Mouse (Mus musculus) neutrophil, adult 5-6 weeks (primary cell): ENCODE measurements around the gene Rprd2. TPM values are rescaled to one million over a fixed set of nuclear protein-coding genes. Genes with fewer than 3 reads are reported as not detected.
"Not testable (repeated sequence)": the region's sequence is repeated elsewhere in the genome, so short reads cannot be mapped to it uniquely, and the experiment has no call there.

Experiments
- ATAC-seq: fragments of 151-379, 151-347 bp; 2 replicates; pipeline ENCODE4 v1.8.0; 2017; ENCODE audit warnings: mild to moderate bottlenecking, moderate TSS enrichment; ENCODE audit not compliant: insufficient number of reproducible peaks, poor library complexity, low FRiP score, severe bottlenecking; ENCODE audit errors: extremely low read depth
- total RNA-seq: library from RNA; stranded (forward); fragments of 200-1000 nt; gene quantifications from 2 replicates; pipeline ENCODE4 v1.2.3, GENCODE M21; 2017

The Rprd2 gene
- total RNA-seq, 1 experiment from 2014 or later = 54.8 TPM

DNA sequence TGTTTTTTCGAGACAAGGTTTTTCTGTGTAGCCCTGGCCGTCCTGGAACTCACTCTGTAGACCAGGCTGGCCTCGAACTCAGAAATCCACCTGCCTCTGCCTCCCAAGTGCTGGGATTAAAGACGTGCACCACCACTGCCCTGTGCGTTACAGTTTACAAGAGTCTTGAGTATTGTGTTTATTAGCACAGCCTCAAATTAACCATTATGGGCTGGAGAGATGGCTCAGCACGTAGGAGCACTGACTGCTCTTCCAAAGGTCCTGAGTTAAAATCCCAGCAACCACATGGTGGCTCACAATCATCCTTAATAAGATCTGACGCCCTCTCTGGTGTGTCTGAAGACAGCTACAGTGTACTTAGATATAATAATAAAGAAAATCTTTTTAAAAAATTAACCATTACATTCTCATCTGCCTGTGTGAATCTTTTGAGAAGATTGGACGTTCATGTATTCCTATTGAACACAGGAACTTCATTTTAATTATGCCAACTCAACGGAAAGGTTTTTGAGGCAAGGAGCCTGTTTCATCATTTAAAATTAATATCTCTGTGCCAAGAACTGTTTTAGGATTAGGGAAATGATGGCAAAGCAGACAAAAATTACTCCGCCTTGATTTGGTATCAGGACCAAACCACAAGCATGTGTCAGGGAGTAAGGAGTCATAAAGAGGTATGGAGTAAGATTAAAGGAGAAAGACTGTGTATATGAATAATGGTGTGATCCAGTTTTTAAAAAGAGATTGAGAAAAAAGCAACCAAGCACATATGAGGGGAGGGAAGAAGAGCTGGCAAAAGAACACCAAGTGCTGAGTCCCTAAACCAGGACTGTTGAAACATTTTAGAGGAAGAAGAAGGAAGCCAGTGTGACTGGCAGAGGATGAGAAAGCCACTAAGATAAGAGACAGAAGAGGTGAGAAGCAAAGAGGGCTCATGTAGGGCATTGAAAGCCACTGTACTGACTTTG is 1.7 kb upstream of the Rprd2 start:
- no peak for ATAC-seq

DNA sequence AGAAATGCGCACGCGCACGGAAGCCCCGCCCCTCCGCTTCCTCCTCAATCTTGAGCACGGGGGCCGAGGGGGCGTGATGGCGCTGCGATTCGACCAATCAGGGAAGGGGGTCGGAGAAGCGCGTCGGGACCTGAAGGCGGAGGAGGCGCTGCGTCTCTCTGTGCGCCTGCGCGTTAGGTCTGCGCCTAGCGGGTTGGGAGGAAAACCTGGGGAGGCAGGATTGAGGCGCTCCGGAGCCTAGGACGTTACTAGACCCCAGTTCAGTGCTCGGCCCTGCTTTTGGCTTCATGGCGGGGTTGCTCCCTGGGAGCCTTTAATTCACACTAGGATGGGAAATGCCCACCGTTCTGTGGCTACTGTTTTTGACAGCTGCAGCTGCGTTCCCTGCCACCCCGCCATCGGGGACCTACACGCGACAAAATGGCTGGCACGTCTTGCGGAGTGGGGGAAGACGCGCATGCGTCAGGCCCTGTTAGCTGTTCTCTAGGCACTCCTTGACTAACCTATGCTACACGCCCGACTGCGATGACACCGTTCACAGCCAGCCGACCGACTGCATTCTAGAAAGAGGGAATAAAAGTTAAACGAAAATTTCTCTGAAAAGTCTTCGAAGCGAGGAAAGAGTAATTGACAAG is 805 bp upstream of the Rprd2 start:
- peak; percentile 94 for ATAC-seq

DNA sequence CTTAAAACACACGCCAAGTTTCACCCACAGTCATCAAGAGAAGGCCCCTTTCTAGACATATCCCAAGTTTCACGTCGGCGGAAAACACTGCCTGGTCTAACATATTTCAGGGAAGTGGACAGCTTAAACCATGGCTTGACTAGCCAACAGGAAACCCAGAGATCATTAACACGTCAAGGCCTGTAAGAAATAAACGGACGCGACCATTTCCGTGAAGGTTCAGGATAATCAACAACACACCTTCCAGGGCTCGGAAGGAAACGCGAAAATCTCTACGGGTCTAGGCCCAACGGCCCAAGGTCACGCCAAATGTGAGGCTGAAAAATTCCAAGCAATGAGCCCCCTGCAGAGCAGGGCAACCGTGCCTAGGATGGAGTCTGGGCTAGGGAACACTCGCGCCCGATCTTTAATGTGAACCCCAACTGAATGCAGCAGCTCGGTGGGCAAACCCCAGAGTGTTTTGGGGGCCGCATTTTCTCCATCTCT is 594 bp downstream of the Rprd2 start:
- no peak for ATAC-seq

DNA sequence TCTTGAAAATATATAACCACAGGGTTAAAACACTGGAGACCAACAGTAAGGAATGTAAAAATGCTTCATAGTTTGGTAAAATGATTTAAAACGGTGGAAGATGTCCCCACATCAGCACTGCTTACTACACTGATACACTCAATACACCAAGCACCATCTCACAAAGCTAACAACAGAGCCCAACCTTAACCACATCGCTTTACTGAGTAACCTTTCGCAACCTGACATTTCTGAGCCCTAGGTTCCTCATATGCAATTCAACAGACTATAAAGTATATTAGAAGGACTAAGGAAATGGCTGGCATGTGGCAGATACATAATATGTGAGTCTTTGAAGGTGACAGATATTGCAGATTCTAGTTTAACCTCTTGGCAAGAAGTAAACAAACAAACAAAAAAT is 2.0 kb downstream of the Rprd2 start:
- ATAC-seq = no peak; the same call in 1 of the 2 replicates

DNA sequence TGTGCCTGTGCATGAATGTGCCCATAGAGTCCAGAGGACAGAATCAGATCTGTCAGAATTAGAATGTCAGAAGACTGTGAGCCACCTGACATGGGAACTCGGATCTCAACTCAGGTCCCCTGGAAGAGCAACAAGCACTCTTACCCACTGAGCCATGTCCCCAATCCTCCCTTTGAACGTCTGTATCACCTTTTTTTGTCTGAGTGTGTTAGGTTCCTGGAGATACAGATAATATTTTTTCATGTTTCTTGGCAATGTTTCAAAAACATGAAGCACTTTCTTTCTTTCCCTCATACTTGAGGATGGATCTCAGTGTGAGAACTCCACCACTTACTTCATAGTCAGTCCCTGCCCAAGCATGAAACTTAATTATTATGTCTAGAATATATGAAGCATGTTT is 10.3 kb downstream of the Rprd2 start:
- no peak for ATAC-seq

DNA sequence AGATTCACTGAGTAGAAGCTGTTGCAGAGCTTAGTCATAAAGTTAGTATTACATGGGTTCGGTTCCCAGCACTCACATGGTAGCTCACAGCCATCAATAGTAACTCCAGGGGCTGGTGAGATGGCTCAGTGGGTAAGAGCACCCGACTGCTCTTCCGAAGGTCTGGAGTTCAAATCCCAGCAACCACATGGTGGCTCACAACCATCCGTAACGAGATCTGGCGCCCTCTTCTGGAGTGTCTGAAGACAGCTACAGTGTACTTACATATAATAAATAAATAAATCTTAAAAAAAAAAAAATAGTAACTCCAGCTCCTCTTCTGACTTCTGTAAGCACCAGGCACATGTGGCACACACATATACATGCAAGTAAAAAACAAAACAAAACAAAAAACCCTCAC is 11.0 kb downstream of the Rprd2 start:
- ATAC-seq = not testable (repeated sequence)

DNA sequence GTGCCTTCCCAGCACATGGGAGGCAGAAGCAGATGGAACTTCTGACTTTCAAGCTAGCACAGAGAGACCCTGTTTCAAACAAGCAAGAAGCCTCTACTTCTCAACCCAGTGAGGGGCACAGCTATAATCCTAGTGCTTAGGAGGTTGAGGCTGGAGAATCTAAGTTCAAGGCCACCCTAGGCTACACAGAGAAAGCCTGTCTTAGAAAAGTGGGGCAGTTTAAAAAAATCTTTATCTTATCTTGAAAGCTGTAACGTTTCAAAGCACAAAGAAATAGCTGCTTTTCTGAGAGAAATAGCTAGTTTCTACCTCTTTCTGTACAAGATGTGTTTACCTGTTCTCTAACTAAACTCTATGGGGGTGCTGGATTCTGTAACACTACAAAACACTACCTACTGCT is 12.0 kb downstream of the Rprd2 start:
- no peak for ATAC-seq

DNA sequence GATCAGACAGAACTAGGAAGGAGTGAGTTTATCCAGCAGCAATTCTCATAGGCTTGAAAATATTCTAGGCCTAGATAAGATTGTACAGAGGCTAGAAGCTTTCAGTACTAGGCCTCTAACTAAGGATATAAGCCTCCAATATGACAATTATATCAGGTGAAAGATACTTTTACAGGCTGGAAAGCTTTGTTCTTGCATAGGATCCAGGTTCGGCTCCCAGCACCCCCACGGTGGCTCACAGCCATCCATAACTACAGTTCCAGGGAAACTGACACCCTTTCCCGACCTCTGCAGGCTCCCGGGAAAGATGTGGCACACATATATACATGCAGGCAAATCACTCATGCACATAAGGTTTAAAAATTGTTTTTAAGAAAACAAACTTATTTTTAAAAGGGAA is 14.8 kb downstream of the Rprd2 start:
- ATAC-seq = no peak

DNA sequence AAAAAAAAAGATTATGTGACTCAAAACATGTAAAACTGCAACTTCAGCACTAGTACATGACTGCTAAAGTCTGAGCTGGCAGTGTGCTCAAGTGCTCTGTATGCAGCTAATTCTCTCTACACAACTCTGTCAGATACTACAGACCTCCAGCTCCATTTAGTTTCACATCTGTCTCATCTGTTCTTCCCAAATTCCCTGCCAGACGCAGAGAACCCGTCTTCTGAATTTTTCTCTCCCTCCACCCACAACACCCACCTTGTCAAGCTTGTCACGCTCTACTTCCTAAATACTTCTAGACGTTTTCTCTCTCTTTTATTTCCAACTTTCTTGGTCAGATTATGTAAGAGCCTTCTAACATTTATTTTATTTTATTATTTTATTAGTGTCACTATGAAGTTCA is 19.9 kb downstream of the Rprd2 start:
- no peak for ATAC-seq

DNA sequence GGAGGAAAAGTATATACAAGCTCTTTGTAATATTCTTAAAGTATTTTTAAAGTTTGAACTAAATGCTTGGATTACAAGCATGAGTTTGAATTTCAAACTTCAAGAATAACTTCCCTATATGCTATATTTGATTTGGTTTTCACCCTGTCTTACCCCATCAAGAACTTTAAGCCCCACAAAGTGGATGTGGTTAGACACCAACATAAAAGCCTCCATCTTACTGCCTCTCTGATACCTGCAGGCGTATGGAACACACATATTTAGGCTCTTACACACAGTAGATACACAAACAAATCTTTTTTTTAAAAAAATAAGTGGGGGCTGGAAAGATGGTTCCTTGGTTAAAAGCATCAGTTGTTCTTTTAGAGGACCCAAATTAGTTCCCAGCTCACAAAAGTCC is 24.4 kb downstream of the Rprd2 start:
- ATAC-seq = no peak

DNA sequence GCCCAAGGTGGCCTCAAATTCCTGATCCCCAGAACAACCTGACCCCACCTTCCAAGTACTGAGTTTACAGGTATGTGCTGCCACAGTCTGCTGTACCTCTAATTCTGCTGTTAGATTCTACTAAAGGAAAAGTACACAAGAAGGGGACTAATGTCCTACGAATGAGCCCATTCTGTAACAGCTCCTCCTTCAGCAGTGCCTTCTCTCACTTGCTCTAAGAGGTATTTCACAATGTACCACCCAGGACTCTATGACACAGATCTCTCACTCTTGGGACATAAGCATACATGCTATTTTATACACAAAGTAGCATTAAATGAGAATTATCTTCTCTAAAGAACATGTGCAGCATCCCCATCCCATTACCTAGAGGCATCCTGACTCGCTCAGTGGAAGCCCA is 25.0 kb downstream of the Rprd2 start:
- no peak for ATAC-seq

DNA sequence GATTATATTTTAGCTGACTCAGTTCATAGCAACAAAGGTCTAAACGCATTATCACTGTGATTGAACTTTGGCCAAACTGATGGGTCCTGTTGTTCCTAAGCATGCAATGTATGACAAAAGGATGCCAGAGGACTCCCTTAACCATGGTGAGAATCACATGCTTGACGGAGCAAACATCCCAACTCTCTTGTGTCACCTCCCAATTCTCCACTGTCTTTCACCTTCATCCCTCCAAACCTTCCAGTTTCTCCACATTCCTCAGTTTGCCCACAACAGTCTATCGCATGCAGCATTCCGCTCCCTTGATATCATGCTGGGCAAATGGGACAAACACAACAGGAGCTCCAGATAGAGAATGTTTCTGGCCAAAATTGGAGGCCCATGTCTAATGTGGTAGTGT is 33.2 kb downstream of the Rprd2 start:
- no peak for ATAC-seq

DNA sequence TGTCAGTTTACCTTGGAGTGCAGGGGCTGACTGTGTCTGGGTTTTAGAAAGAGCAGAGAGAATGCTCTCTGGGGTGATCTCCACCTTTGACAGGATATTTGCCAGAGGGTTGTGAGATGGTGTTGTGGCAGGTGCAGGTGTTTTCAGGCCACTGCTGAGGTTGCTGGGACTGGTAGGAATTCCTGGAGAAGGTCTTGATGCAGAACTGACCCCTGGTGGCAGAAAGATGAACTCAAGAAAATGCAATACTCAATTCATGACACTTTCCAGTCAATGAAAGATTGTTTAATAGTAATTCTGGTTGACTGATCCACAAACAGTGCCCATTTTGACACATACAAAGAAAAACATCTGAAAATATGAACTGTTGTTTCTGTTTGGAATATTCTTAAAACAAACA is 46.7 kb downstream of the Rprd2 start:
- ATAC-seq = no peak

DNA sequence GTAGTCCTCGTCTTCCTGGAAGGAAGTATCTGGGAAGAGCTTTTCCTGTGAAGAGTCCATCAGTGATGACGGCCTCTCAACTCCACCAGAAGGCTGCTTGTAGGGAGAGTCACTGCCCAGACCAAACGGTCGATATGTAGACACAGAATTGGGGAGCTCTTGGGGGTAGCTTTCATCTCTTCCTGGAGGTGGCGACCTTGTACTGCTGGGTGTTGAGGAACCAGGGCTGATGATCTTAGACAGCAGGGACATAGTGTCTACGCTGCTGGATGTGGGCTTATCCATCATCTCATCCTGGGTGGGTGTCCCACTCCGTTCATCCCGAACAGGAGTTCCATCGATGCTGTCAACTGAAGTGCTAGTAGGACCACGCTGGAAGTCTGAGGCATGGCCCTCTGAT is 53.1 kb downstream of the Rprd2 start:
- no peak for ATAC-seq

DNA sequence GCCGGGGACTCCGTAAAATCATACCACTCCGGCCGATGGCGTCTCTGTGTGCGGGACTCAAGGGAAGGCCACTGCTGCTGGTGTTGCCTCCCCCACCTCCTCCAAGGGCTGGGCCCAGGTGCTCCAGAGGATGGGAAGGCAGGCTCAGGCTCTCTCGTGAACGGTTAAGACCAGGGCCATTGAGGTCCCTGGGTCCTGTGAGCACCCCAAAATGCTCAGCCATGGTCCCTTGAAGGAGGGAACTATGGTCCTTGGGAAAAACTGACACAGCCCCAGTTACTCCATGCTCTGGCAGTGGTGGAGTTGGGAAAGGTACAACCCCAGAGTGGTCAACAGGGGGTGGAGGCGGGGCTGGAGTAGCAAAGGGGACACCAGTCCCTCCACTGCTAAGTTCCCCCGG is 54.9 kb downstream of the Rprd2 start:
- ATAC-seq = no peak

DNA sequence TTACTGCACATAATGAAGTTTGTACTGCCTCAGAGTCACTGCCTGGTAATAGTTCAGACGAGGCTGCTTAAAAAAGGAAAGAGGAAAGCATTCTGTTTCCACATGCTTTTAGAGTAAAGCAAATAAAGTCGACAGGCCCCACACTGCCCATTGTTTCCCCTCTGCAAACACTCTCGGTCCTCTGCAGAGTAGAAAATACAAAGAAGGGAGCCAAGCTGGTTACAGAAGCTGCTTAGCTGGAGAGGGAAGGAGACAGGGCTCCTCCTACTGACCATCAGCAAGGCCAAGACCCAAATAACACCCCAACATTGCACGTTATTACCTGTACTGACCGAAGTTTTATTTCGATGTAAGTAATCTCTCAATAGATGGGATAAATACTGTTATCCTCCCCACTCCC is 55.7 kb downstream of the Rprd2 start:
- no peak for ATAC-seq

DNA sequence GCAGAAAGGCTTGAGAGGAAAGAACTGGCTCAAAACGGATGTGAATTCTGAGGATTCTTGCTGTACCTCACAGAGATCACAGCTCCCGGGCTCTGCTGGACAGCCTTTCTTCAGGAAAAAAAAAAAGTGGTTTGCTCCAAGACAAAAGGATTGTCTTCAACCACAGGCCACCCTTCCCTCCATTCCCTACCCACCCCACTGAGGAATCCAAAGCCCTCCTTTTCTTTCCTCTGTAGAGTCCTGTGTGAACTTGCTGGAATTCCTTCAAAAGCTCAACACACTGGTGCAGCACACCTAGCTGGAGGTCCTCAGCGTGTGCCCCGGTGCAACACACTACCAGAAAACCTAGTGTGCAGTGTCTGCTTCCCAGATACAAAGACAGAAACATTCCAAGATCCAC is 56.9 kb downstream of the Rprd2 start:
- ATAC-seq = no peak

DNA sequence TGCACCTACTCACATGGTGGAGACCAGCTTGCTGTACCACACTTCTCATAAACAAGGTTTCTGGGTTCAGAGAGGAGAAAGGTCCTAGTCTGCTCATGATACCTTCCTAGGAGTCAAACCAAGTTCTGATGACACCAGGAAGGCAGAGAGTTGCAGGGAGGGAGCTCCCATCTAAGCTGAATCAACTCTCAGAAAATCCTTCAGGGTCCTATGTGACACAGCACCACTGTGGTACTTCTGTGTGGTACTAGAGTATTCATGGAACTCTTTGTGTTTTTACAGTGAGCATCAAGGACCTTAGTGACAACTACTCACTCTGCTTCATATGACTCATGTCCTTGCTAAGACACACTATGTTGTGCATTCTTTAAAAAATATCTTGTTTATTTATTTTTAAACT is 58.0 kb downstream of the Rprd2 start:
- no peak for ATAC-seq

DNA sequence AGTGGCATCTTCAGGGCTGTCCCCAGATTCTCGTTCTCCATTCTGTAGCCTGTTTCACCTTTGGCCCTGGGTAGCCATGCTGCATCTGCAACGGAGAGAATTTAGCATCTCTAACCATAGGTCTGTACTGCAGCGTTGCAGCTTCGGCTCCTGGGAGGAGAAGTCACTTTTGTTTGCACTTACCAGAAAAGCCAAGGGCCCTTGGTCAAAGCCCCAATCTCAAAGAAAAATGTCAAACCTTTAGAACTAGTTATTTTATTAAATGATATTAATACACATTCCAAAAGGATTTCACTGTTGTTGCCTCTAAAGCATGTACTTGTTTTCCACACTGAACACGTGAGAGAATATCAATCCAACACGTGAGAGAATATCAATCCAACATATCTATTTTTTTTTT is 58.6 kb downstream of the Rprd2 start, which contains the start of gene Tars2:
TSS of gene Tars2 (minus strand) at position 101 of the 400 bp plus-strand sequence.
- no peak for ATAC-seq
